Mouse (Mus musculus) liver, embryonic 14.5 days (tissue): ENCODE data around the gene Rtn4rl2.
A peak's percentile ranks its signal among the peaks of the same experiment; 100 is the strongest.

Source experiments
- CTCF ChIP-seq: IDR thresholded peaks from 2 replicates; pipeline ENCODE4 v1.5.1; 2016; ENCODE audit warnings: antibody characterized with exemption, low read depth, control low read depth
- EP300 ChIP-seq: IDR thresholded peaks from 2 replicates; pipeline ENCODE4 v1.6.1; 2016; ENCODE audit warnings: antibody characterized with exemption, low read depth

DNA sequence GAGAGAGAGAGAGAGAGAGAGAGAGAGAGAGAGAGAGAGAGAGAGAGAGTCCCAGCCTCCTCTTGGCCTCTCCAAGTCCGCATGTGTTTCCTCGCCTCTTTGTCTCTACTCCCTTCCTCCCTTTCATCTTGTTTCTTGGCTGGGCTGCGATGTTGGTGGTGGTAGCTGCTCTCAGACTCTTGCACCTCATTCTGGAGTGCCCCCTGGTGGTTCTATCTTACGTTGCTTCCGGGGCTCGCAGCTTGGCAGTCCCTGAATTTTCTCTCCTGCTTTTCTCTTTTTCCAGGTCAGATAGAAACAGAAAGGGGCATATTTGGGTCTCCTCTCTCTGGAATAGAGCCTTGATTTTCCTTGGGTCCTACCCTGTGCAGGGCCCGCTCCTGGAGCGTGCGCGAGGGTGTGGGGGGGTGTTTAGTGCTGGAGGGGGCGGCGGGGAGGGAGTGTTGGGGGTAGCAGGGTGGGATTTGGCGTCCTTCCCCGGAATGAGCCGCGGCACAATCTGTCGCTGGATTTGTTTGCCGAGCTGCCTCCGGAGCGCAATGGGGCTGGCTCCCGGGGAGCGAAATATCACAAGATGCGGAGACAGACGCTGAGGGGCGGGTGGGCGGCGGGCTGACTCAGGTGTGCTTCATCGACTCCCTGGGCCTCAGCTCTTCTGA lies 2.3 kb upstream of the Rtn4rl2 start:
- peak; percentile 78 for TF ChIP-seq CTCF
- no peak for TF ChIP-seq EP300
